Mouse (Mus musculus) heart, postnatal 0 days (tissue): Measurements from ENCODE around the gene Ptges3l. TPM values are rescaled to one million over a fixed set of nuclear protein-coding genes. Genes with fewer than 3 reads are reported as not detected.
"Not testable (repeated sequence)": the region's sequence is repeated elsewhere in the genome, so short reads cannot be mapped to it uniquely, and the experiment has no call there.

Experiments used
- ATAC-seq: fragments of 200-750 bp; cut with Nextera tagmentation; 2 replicates; pipeline ENCODE4 v1.8.0; 2017; ENCODE audit warnings: low read depth, moderate number of reproducible peaks, moderate library complexity; ENCODE audit not compliant: insufficient read depth
- DNase-seq: peaks from one replicate; pipeline ENCODE4 v3.0.0-alpha.2; 2016; ENCODE audit warnings: low spot score
- H3K27ac ChIP-seq: fragments of 300-500 bp; sonication (generic); 2 replicates; pipeline ENCODE4 v1.5.1; 2014; ENCODE audit warnings: low read depth, mild to moderate bottlenecking
- H3K27me3 ChIP-seq: fragments of 300-500 bp; sonication (generic); 2 replicates; pipeline ENCODE4 v1.6.1; 2014; ENCODE audit warnings: low read length, mixed read lengths; ENCODE audit not compliant: control insufficient read depth, insufficient read depth
- H3K36me3 ChIP-seq: fragments of 300-500 bp; sonication (generic); replicated peaks from 2 replicates; pipeline ENCODE4 v1.6.1; 2014; ENCODE audit warnings: low read length, mixed read lengths; ENCODE audit not compliant: control insufficient read depth, insufficient read depth
- H3K4me1 ChIP-seq: fragments of 300-500 bp; sonication (generic); 2 replicates; pipeline ENCODE4 v1.6.1; 2014; ENCODE audit warnings: antibody characterized with exemption; ENCODE audit not compliant: control insufficient read depth, insufficient read depth
- H3K4me2 ChIP-seq: fragments of 300-500 bp; sonication (generic); 2 replicates; pipeline ENCODE4 v1.6.1; 2014; ENCODE audit warnings: low read depth, mild to moderate bottlenecking, low read length, moderate library complexity
- H3K4me3 ChIP-seq: fragments of 300-500 bp; sonication (generic); 2 replicates; pipeline ENCODE4 v1.5.1; 2014; ENCODE audit warnings: low read depth, low read length
- H3K9ac ChIP-seq: fragments of 300-500 bp; sonication (generic); replicated peaks from 2 replicates; pipeline ENCODE4 v1.6.1; 2014; ENCODE audit warnings: low read depth, low read length, mixed read lengths
- H3K9me3 ChIP-seq: fragments of 300-500 bp; sonication (generic); replicated peaks from 2 replicates; pipeline ENCODE4 v1.6.1; 2016; ENCODE audit warnings: low read length; ENCODE audit not compliant: control insufficient read depth
- CTCF ChIP-seq: IDR thresholded peaks from 2 replicates; pipeline ENCODE4 v1.5.1; 2016; ENCODE audit warnings: antibody characterized with exemption, control low read depth, low read depth
- EP300 ChIP-seq: IDR thresholded peaks from 2 replicates; pipeline ENCODE4 v1.6.1; 2016; ENCODE audit warnings: antibody characterized with exemption, low read depth
- WGBS: fragments of 180-500 bp; shearing (Covaris S2); extraction: QIAGEN DNeasy Blood & Tissue Kit; methylation state at CpG from one replicate; pipeline ENCODE4 v1.1.7; 2014; 5-methylcytosine and 5-hydroxymethylcytosine counted together
- polyA plus RNA-seq: library from polyadenylated mRNA; unstranded; fragments of >200 nt; fragmentation: Nextera tagmentation; extraction: Ambion mirVana; gene quantifications from 2 replicates; pipeline ENCODE4 v1.2.1, GENCODE M21; 2015
- total RNA-seq: library from RNA; depleted of rRNA; stranded (reverse); fragments of >200 nt; gene quantifications from 2 replicates; pipeline ENCODE4 v1.2.3, GENCODE M21; 2014; ENCODE audit warnings: low replicate concordance; rRNA removed

Gene Ptges3l
- total RNA-seq (32.8 and 40.7 TPM in 2 replicates), polyA plus RNA-seq (86.9 and 93.5 TPM in 2 replicates)

- Histone ChIP-seq H3K4me3 (peak within 1 kb of the TSS; percentile 97), H3K9ac (peak within 1 kb of the TSS; percentile 88), H3K4me2 (peak within 1 kb of the TSS; percentile 99), H3K27me3 (no peaks in the 10 kb centered on the region), H3K9me3 (no peaks in the 10 kb centered on the region), H3K4me1 (peaks cover 9% of the 10 kb centered on the region), H3K36me3 (peaks cover 13% of the 10 kb centered on the region), H3K27ac (peak within 1 kb of the TSS; percentile 96)
- under 1% methylated on average over 69 of the region's 81 CpGs for whole genome bisulfite sequencing
- TF ChIP-seq EP300 (no peak), CTCF (peak; percentile 30; the same call in 1 of the 2 replicates)
- peak; percentile 97 for DNase-seq
- ATAC-seq: peak; percentile 91
These were observed at the start of gene Ptges3l, which contains the start of gene Rundc1 for GRCm38 (mm10) chr11:101424925-101425813. Gene Ptges3l, minus strand, starts transcription at chr11:101425333. Gene Rundc1, plus strand, starts transcription at chr11:101425085.

- Histone ChIP-seq H3K4me2 (no peak overlapping the region), H3K36me3 (no peaks in the 10 kb centered on the region), H3K4me1 (no peaks in the 10 kb centered on the region), H3K9ac (no peak overlapping the region), H3K27me3 (no peaks in the 10 kb centered on the region), H3K27ac (no peak overlapping the region), H3K9me3 (no peaks in the 10 kb centered on the region), H3K4me3 (no peak overlapping the region)
- ATAC-seq (no peak), DNase-seq (no peak)
- TF ChIP-seq CTCF (no peak), EP300 (no peak)
- 58% methylated on average over 5 of the region's 5 CpGs for WGBS
These were observed 49.2 kb upstream of the Ptges3l start for GRCm38 (mm10) chr11:101474298-101474697.

GRCm38 (mm10) chr11:101473686-101474085, 48.6 kb upstream of the Ptges3l start:
- H3K4me1 ChIP-seq, ATAC-seq, H3K36me3 ChIP-seq: not testable (repeated sequence)

GRCm38 (mm10) chr11:101472336-101472735, 47.2 kb upstream of the Ptges3l start:
- Histone ChIP-seq H3K27me3 (no peaks in the 10 kb centered on the region), H3K9ac (no peak overlapping the region), H3K4me1 (0 out of 2 replicates have a peak, but pooled peaks cover 4% of the 10 kb centered on the region), H3K9me3 (no peaks in the 10 kb centered on the region), H3K27ac (no peak overlapping the region), H3K36me3 (no peaks in the 10 kb centered on the region), H3K4me2 (no peak overlapping the region), H3K4me3 (no peak overlapping the region)
- DNase-seq: no peak
- TF ChIP-seq EP300 (no peak), CTCF (no peak)
- 54% methylated on average over 7 of the region's 7 CpGs for WGBS
- ATAC-seq: no peak

More at GRCm38 (mm10) chr11:101473686-101474085, 48.6 kb upstream of the Ptges3l start:
- H3K9me3 ChIP-seq, H3K27me3 ChIP-seq, H3K27ac ChIP-seq, DNase-seq, H3K4me3 ChIP-seq, H3K9ac ChIP-seq, H3K4me2 ChIP-seq: not testable (repeated sequence)
- WGBS: 62% methylated on average over 1 of the region's 1 CpGs

- ATAC-seq: no peak
- Histone ChIP-seq H3K4me2 (no peak overlapping the region), H3K27me3 (no peaks in the 10 kb centered on the region), H3K4me3 (no peak overlapping the region), H3K9me3 (no peaks in the 10 kb centered on the region), H3K4me1 (0 out of 2 replicates have a peak, but pooled peaks cover 6% of the 10 kb centered on the region), H3K36me3 (no peaks in the 10 kb centered on the region), H3K9ac (no peak overlapping the region), H3K27ac (no peak overlapping the region)
- no peak for DNase-seq
- no peak for TF ChIP-seq EP300
- TF ChIP-seq CTCF: no peak
- WGBS: 52% methylated on average over 3 of the region's 3 CpGs
These were observed 46.8 kb upstream of the Ptges3l start for GRCm38 (mm10) chr11:101471926-101472325.
